Mouse (Mus musculus): ENCODE data around the gene Gnptg. TPM values are rescaled to one million over a fixed set of nuclear protein-coding genes. Genes with fewer than 3 reads are reported as not detected.

The Gnptg gene
- total RNA-seq (2021) = 10 to 100 TPM; 13.1 to 14.3 TPM
- long read RNA-seq, experiment 1, transcript Gnptg-201 (11 exons, 1,234 nt) = major isoform, 16 of 19 reads
- long read RNA-seq, experiment 1, partial matches to known transcripts = 0 of 19 reads
- long read RNA-seq, experiment 1, other reads (novel, unspliced or antisense) = 3 of 19 reads
- long read RNA-seq, experiment 2, transcript Gnptg-201 (11 exons, 1,234 nt) = major isoform, 21 of 26 reads
- long read RNA-seq, experiment 2, partial matches to known transcripts = 0 of 26 reads
- long read RNA-seq, experiment 2, other reads (novel, unspliced or antisense) = 5 of 26 reads

GRCm38 (mm10) chr17:25239695-25240636, at the start of gene Gnptg, which contains the start of gene Tsr3:
TSS of gene Gnptg (minus strand) at chr17:25240124.
TSS of gene Tsr3 (plus strand) at chr17:25240170.
- intact Hi-C loops (cut with DNase I) = no loop called here
- DNase-seq = peak; percentile 84 to 85

DNA sequence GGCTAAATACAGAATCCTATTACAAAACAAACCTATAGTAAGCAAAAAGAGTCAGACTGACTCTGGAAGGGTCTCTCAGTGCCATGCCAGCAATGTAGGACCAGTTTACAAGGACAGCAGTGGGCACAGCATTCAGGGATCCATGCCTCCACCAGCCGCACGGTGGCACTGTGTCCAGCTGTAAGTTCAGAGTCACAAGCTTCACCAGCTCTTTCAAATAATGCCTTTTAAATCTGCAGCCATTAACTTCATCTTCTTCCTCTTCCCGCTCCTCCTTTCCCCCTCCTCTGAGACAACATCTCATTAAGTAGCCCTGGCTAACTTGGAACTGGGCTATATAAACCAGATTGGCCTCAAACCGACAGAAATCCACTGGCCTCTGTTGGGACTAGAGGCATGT, 48.9 kb upstream of the Gnptg start:
- peak; percentile 29 to 51 for DNase-seq
- intact Hi-C loops (cut with DNase I) = loop anchor here (5.0 kb wide), 2 partner anchors 172 to 183 kb away; partner anchors contain the start of gene Telo2

DNA sequence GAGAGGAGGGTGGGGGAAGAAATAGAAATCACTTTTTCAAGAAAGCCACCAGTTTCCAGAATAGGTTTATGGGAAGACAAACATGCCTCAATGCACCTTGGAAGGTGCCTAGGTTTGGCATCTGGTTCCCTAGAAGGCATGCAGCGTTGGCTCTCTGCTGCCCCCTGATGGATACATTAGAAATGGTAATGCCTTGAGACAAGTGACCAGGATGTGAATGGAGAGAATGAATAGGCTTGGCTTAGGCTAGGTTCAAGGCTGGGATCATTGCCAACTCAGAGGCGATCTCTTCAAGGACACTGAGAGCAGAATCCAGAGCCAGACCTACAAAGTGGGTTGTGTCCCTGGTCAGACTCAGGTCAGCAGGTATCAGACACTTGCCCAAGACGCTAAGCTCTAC, 45.1 kb upstream of the Gnptg start:
- intact Hi-C loops (cut with DNase I) = loop anchor here (5.0 kb wide), 2 partner anchors 168 to 187 kb away; partner anchors contain the start of gene Telo2
- peak; percentile 61 to 78 for DNase-seq

GRCm38 (mm10) chr17:25282133-25282532, 42.2 kb upstream of the Gnptg start:
- DNase-seq = peak; percentile 29 to 42

GRCm38 (mm10) chr17:25275833-25276232, 35.9 kb upstream of the Gnptg start:
- intact Hi-C loops (cut with DNase I) = loop anchor here (10.0 kb wide), 1 partner anchor 341 kb away; the partner anchor contains the start of gene Mapk8ip3
- no peak for DNase-seq

More at GRCm38 (mm10) chr17:25282133-25282532, 42.2 kb upstream of the Gnptg start:
- intact Hi-C loops (cut with DNase I) = no loop called here

DNA sequence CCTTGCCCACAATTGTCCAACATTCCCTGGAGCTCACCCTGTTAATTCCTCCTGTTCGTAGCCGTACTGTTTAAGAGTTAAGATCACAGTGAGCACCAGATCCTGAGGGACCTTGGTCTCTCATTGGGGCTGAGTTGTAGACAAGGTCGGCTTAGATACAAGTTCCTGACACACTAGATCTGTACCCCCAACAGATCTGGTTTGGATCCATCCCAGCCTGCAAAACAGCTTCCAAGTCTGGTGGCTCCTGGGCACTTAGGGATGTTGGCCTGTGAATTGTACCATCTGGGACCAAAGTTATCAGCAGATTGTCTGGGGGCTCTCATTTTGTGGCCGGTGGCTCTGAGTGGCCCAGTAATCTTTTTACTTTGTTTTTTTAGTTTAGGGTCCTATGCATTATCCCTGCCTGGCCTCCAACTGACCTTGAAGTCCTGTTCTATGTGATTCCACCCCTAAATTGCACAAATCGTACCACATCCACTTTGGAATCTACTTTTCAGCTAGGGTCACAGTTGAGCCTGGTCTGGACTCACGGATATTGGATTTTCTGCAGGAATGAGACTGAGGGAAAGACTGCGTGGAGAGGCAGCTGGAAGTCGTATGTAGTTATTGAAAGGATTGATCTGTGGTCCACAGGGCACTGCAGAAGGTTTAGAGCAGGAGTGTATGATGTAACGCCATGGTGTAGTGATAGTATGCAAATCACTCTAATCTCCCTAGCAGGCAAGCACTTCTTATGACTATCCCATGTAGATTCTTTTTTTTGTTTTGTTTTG, 34.8 kb upstream of the Gnptg start, which contains the start of gene Ube2i:
Ube2i (minus strand) TSS at position 52 of the 776 bp plus-strand sequence.
- no peak for DNase-seq
- intact Hi-C loops (cut with DNase I) = loop anchor here (5.0 to 10.0 kb wide), 3 partner anchors 87 to 340 kb away; partner anchors contain the start of genes Mapk8ip3 and Unkl

DNA sequence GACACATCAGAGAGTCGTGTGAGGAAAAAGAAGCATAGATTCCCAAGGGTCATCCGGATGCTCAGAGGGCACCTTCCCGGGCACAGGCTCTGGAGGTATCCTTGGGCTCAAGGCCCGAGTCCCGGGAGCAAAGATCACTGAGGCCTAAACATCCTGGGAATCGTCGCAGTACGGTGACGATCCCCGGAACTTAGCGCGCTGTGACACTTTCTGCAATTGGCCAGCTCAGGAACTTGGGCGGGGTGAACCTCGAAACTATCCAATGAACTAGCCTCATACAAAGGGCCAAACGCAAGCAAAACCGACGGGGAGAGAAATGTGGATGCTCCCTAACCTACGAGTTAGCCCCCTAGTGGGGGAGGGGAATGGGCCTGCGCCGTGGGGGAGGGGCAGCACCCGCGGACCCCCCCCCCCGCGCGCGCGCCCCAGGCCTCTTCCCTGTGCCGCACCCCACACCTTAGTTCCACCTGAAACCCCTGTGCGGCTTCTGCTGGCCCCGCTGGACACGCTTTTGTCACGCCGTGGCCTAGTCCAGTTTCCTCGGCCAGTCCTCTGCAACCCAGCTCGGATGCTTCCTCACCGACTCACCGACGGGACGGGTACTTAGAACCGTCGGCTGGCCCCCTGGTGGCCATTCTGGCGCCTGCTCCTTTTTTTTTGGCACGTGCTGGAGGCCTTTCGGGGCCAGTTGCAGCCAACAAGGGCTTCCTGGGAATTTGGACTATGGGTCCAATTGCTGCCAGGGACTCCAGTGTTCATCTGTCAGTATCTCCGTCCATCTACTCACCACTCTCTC, 34.0 kb upstream of the Gnptg start:
- intact Hi-C loops (cut with DNase I) = loop anchor here (5.0 to 10.0 kb wide), 3 partner anchors 87 to 339 kb away; partner anchors contain the start of genes Mapk8ip3 and Unkl
- peak; percentile 95 for DNase-seq

DNA sequence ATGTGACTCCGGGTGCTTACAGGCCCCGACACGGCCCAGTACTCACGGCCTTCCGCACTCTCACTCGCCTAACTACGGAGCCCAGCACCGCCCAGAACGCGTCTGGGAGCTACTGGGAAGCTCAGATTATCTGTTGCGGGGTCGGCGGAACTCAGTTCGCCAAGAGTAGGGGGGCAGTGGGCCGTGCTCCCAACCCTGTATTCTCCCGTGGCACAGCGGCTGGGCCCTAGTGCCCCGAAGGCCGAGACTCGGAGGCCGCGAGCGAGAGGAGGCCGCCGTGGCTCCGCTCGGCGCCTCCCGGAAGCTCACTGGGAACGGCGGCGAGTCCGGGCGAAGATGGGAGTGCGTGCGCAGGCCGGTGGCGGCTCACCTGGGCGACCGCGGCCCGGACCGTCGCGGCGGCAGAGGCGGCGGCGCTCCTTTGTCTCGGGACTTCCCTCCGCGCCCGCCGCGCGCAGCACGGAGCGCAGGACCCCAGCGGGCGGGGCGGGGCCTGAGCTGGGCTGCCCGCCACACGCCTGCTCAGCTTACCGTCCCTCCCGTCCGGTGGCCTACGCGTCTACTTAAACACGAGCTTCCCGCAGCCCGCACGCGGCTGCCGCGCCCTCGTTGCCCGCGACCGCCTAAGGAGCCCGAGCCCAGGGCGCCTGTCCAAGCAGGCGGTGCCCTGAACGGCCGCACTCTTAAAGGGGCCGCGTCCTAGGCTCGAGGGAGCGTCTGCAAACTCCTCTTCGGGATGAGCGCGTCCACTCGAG, 33.2 kb upstream of the Gnptg start:
- intact Hi-C loops (cut with DNase I) = loop anchor here (5.0 to 10.0 kb wide), 3 partner anchors 86 to 338 kb away; partner anchors contain the start of genes Mapk8ip3 and Unkl
- peak; percentile 89 for DNase-seq

DNA sequence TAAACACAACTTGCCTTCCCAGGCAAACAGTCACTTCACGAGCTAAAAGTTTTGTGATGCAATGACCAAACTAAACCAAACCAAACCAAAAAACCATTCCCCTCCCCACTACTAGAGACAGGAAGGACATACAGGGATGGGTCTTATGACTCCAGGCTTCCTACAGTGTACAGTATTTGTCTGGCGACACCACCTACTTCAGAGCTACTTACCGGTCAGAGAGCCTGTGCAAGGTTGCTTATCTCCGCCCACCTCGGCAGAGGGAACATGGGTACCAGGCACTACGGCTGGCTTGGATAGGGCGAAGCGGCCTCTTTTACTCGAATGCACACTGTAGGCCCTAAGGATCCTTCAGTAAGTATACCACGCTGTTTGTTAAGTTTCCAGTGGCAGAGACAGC, 32.4 kb upstream of the Gnptg start:
- DNase-seq = no peak
- intact Hi-C loops (cut with DNase I) = loop anchor here (5.0 to 10.0 kb wide), 3 partner anchors 85 to 338 kb away; partner anchors contain the start of genes Mapk8ip3 and Unkl

DNA sequence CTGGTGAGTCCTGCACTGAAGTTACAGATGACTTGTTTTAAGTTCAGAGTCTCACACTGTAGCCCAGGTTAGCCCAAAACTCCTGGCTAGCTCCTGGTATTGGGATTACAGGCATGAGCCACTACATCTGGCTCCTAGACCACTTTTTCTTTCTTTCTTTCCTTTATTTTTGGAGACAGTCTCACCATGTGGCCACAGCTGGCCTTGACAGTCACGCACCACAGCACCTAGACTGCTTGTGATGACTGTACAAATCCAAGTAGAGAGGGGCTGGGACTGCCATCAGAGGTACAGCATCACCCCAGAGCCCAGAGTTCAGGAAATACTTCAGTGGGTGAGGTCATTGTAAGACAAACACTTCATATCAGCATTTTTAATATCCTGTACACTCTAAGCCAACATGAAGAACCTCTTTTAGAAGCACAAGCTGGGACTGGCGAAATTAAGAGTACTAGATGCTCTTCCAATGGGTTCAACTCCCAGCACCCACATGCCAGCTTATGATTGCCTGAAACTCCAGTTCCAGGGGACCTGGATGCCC, 30.9 kb upstream of the Gnptg start:
- no peak for DNase-seq
- intact Hi-C loops (cut with DNase I) = loop anchor here (5.0 to 10.0 kb wide), 3 partner anchors 84 to 336 kb away; partner anchors contain the start of genes Mapk8ip3 and Unkl

GRCm38 (mm10) chr17:25264453-25264852, 24.5 kb upstream of the Gnptg start:
- DNase-seq = peak; percentile 45 to 72
- intact Hi-C loops (cut with DNase I) = no loop called here

DNA sequence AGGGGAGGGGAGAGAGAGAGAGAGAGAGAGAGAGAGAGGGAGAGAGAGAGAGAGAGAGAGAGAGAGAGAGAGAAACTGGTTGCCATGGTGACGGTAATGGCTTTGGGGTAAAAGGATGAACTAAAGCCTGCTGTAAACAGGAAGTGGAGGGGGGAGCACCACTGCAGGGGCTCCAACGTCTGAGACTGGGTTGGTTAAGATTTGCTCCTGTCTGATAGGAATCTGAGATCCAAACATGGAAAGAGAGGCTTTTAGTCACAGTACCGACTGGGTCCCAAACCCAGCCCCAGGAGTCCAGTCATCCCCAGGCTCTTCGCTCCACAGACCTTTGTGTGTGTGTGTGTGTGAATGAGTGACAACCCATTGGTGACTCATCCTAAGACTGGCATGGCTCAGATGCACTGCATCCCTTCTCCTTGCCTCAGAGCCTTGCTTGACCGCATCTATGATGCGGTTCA, 17.9 kb upstream of the Gnptg start:
- DNase-seq = no peak
- intact Hi-C loops (cut with DNase I) = no loop called here

- no peak for DNase-seq
- intact Hi-C loops (cut with DNase I) = no loop called here
These were observed 16.3 kb upstream of the Gnptg start, which contains the start of gene Baiap3 for GRCm38 (mm10) chr17:25256140-25256754. TSS of gene Baiap3 (minus strand) at chr17:25256364.

- intact Hi-C loops (cut with DNase I) = no loop called here
These were observed 15.2 kb upstream of the Gnptg start for GRCm38 (mm10) chr17:25255110-25255509.

GRCm38 (mm10) chr17:25253760-25254159, 13.8 kb upstream of the Gnptg start:
- intact Hi-C loops (cut with DNase I) = no loop called here
- no peak for DNase-seq

More at GRCm38 (mm10) chr17:25255110-25255509, 15.2 kb upstream of the Gnptg start:
- DNase-seq = no peak

DNA sequence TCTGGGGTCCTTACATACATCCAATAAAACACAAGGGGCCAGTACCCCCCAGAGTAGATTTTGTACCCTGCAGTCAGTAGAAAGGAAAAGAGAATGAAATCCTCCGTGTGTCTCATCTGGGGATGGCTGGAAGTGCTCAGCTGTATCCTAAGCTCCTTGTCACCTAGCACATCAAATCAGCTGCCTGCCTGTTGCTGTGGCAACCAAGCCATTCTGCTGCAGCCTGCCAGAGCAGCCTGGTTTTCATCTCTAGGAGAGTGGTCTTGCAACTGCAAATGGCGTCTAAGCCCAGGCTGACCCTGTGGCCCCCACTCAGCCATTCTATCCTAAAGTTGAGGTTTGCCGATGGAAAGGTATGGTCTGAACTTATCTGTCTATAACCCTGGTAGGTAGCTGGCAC, 12.7 kb upstream of the Gnptg start:
- intact Hi-C loops (cut with DNase I) = no loop called here
- no peak for DNase-seq

GRCm38 (mm10) chr17:25250181-25250835, 10.4 kb upstream of the Gnptg start:
- intact Hi-C loops (cut with DNase I) = no loop called here
- no peak for DNase-seq
